Mouse (Mus musculus) neural tube, embryonic 13.5 days (tissue): ENCODE results near the gene Anln. TPM values are rescaled to one million over a fixed set of nuclear protein-coding genes. Genes with fewer than 3 reads are reported as not detected.

Experiments
- ATAC-seq: fragments of 200-750 bp; cut with Nextera tagmentation; 2 replicates; pipeline ENCODE4 v1.8.0; 2017; ENCODE audit warnings: low read depth, mild to moderate bottlenecking, moderate TSS enrichment, moderate library complexity
- H3K27ac ChIP-seq: fragments of 300-500 bp; sonication (generic); replicated peaks from 2 replicates; pipeline ENCODE4 v1.5.1; 2015; ENCODE audit warnings: moderate library complexity, mild to moderate bottlenecking, inconsistent platforms
- H3K27me3 ChIP-seq: fragments of 300-500 bp; sonication (generic); 2 replicates; pipeline ENCODE4 v1.6.1; 2015; ENCODE audit warnings: mild to moderate bottlenecking, inconsistent platforms
- H3K36me3 ChIP-seq: fragments of 300-500 bp; sonication (generic); 2 replicates; pipeline ENCODE4 v1.6.1; 2015; ENCODE audit warnings: mild to moderate bottlenecking, inconsistent platforms
- H3K4me1 ChIP-seq: fragments of 300-500 bp; sonication (generic); replicated peaks from 2 replicates; pipeline ENCODE4 v1.6.1; 2015; ENCODE audit warnings: inconsistent platforms
- H3K4me2 ChIP-seq: fragments of 300-500 bp; sonication (generic); 2 replicates; pipeline ENCODE4 v1.6.1; 2015; ENCODE audit warnings: inconsistent platforms, mild to moderate bottlenecking, moderate library complexity
- H3K4me3 ChIP-seq: fragments of 300-500 bp; sonication (generic); 2 replicates; pipeline ENCODE4 v1.5.1; 2015; ENCODE audit warnings: mild to moderate bottlenecking, inconsistent platforms
- H3K9ac ChIP-seq: fragments of 300-500 bp; sonication (generic); 2 replicates; pipeline ENCODE4 v1.6.1; 2015; ENCODE audit warnings: moderate library complexity, mild to moderate bottlenecking, inconsistent platforms
- H3K9me3 ChIP-seq: fragments of 300-500 bp; sonication (generic); 2 replicates; pipeline ENCODE4 v1.6.1; 2016; ENCODE audit warnings: inconsistent platforms
- WGBS: fragments of 180-500 bp; shearing (Covaris S2); methylation state at CpG from one replicate; pipeline ENCODE4 v1.1.7; 2015; 5-methylcytosine and 5-hydroxymethylcytosine counted together
- polyA plus RNA-seq: library from polyadenylated mRNA; unstranded; fragments of >200 nt; fragmentation: Nextera tagmentation; extraction: Ambion mirVana; gene quantifications from 2 replicates; pipeline ENCODE4 v1.2.1, GENCODE M21; 2015

The Anln gene
- polyA plus RNA-seq, 1 experiment from 2014 or later, result 8.1 TPM

- H3K27me3 ChIP-seq, result no peaks in the 10 kb centered on the region
- H3K36me3 ChIP-seq, result no peaks in the 10 kb centered on the region
- peaks cover 19% of the 10 kb centered on the region for H3K4me1 ChIP-seq
- no peaks in the 10 kb centered on the region for H3K9me3 ChIP-seq
- no peak overlapping the region for H3K4me2 ChIP-seq
- whole genome bisulfite sequencing, result 91% methylated on average over 5 of the region's 5 CpGs
- no peak for ATAC-seq
- no peak overlapping the region for H3K9ac ChIP-seq
- H3K4me3 ChIP-seq, result no peak overlapping the region
- H3K27ac ChIP-seq, result no peak overlapping the region
These were observed 1.4 kb upstream of the Anln start for GRCm38 (mm10) chr9:22390390-22390789.

- H3K36me3 ChIP-seq, result no peaks in the 10 kb centered on the region
- peak overlapping the region; percentile 86 for H3K9ac ChIP-seq
- peak overlapping the region; percentile 77 for H3K4me3 ChIP-seq
- H3K27me3 ChIP-seq, result no peaks in the 10 kb centered on the region
- peak overlapping the region; percentile 97 for H3K4me2 ChIP-seq
- ATAC-seq, result no peak
- 77% methylated on average over 6 of the region's 6 CpGs for WGBS
- H3K9me3 ChIP-seq, result no peaks in the 10 kb centered on the region
- H3K4me1 ChIP-seq, result peaks cover 19% of the 10 kb centered on the region
- no peak overlapping the region; the same call in 1 of the 2 replicates for H3K27ac ChIP-seq
These were observed 803 bp upstream of the Anln start for GRCm38 (mm10) chr9:22389736-22390245.

- Histone ChIP-seq H3K27ac (peak overlapping the region; percentile 81), H3K4me1 (peaks cover 19% of the 10 kb centered on the region), H3K4me3 (peak overlapping the region; percentile 77), H3K9me3 (no peaks in the 10 kb centered on the region), H3K9ac (peak overlapping the region; percentile 86), H3K27me3 (no peaks in the 10 kb centered on the region), H3K4me2 (peak overlapping the region; percentile 97), H3K36me3 (no peaks in the 10 kb centered on the region)
- peak; percentile 80 for ATAC-seq
- under 1% methylated on average over 41 of the region's 41 CpGs for WGBS
These were observed 497 bp downstream of the Anln start for GRCm38 (mm10) chr9:22388401-22388980.

- Histone ChIP-seq H3K36me3 (no peaks in the 10 kb centered on the region), H3K4me3 (peak overlapping the region; percentile 77), H3K4me2 (peak overlapping the region; percentile 97), H3K4me1 (peaks cover 19% of the 10 kb centered on the region), H3K27ac (peak overlapping the region; percentile 81; the same call in 1 of the 2 replicates), H3K9me3 (no peaks in the 10 kb centered on the region), H3K27me3 (no peaks in the 10 kb centered on the region), H3K9ac (peak overlapping the region; percentile 86)
- ATAC-seq, result no peak
- 18% methylated on average over 6 of the region's 6 CpGs for WGBS
These were observed 1.1 kb downstream of the Anln start for GRCm38 (mm10) chr9:22387901-22388300.

- no peak overlapping the region for H3K27ac ChIP-seq
- no peak for ATAC-seq
These were observed 3.1 kb downstream of the Anln start for GRCm38 (mm10) chr9:22385890-22386289.

GRCm38 (mm10) chr9:22376086-22376485, 12.9 kb downstream of the Anln start:
- no peak for ATAC-seq

More at GRCm38 (mm10) chr9:22385890-22386289, 3.1 kb downstream of the Anln start:
- Histone ChIP-seq H3K4me3 (no peak overlapping the region), H3K9ac (no peak overlapping the region), H3K36me3 (no peaks in the 10 kb centered on the region), H3K27me3 (no peaks in the 10 kb centered on the region), H3K4me2 (no peak overlapping the region), H3K4me1 (peaks cover 19% of the 10 kb centered on the region), H3K9me3 (no peaks in the 10 kb centered on the region)
- 73% methylated on average over 2 of the region's 2 CpGs for WGBS

GRCm38 (mm10) chr9:22372760-22373159, 16.2 kb downstream of the Anln start:
- H3K9ac ChIP-seq, result no peak overlapping the region
- WGBS, result 97% methylated on average over 4 of the region's 4 CpGs

More at GRCm38 (mm10) chr9:22376086-22376485, 12.9 kb downstream of the Anln start:
- 78% methylated on average over 5 of the region's 5 CpGs for WGBS
- Histone ChIP-seq H3K27me3 (no peaks in the 10 kb centered on the region), H3K36me3 (peaks cover 31% of the 10 kb centered on the region), H3K9ac (no peak overlapping the region), H3K4me2 (no peak overlapping the region), H3K4me3 (no peak overlapping the region), H3K9me3 (no peaks in the 10 kb centered on the region), H3K4me1 (no peaks in the 10 kb centered on the region), H3K27ac (no peak overlapping the region)

GRCm38 (mm10) chr9:22368030-22368429, 21.0 kb downstream of the Anln start:
- Histone ChIP-seq H3K4me1 (no peaks in the 10 kb centered on the region), H3K27me3 (no peaks in the 10 kb centered on the region), H3K4me3 (no peak overlapping the region), H3K4me2 (no peak overlapping the region), H3K36me3 (peaks cover 19% of the 10 kb centered on the region), H3K9me3 (no peaks in the 10 kb centered on the region), H3K27ac (no peak overlapping the region), H3K9ac (no peak overlapping the region)
- 76% methylated on average over 5 of the region's 6 CpGs for WGBS
- ATAC-seq, result peak; percentile 56

More at GRCm38 (mm10) chr9:22372760-22373159, 16.2 kb downstream of the Anln start:
- Histone ChIP-seq H3K27ac (no peak overlapping the region), H3K9me3 (no peaks in the 10 kb centered on the region), H3K36me3 (peaks cover 28% of the 10 kb centered on the region; the same call in 1 of the 2 replicates), H3K4me3 (no peak overlapping the region), H3K4me1 (no peaks in the 10 kb centered on the region), H3K4me2 (no peak overlapping the region), H3K27me3 (no peaks in the 10 kb centered on the region)
- ATAC-seq, result no peak

GRCm38 (mm10) chr9:22366621-22367020, 22.4 kb downstream of the Anln start:
- no peak overlapping the region for H3K4me2 ChIP-seq
- H3K9ac ChIP-seq, result no peak overlapping the region
- no peak for ATAC-seq
- H3K9me3 ChIP-seq, result no peaks in the 10 kb centered on the region
- H3K27ac ChIP-seq, result no peak overlapping the region
- H3K27me3 ChIP-seq, result no peaks in the 10 kb centered on the region
- H3K4me1 ChIP-seq, result no peaks in the 10 kb centered on the region
- WGBS, result 93% methylated on average over 10 of the region's 10 CpGs
- H3K4me3 ChIP-seq, result no peak overlapping the region
- peaks cover 14% of the 10 kb centered on the region for H3K36me3 ChIP-seq

GRCm38 (mm10) chr9:22366221-22366620, 22.8 kb downstream of the Anln start:
- ATAC-seq, result no peak
- WGBS, result 96% methylated on average over 2 of the region's 2 CpGs

GRCm38 (mm10) chr9:22360916-22361315, 28.1 kb downstream of the Anln start:
- no peak overlapping the region for H3K4me3 ChIP-seq
- no peaks in the 10 kb centered on the region for H3K9me3 ChIP-seq
- no peaks in the 10 kb centered on the region for H3K27me3 ChIP-seq
- no peak overlapping the region for H3K4me2 ChIP-seq
- 94% methylated on average over 6 of the region's 6 CpGs for WGBS
- H3K4me1 ChIP-seq, result no peaks in the 10 kb centered on the region
- no peak overlapping the region for H3K9ac ChIP-seq
- no peak overlapping the region for H3K27ac ChIP-seq
- peaks cover 37% of the 10 kb centered on the region for H3K36me3 ChIP-seq
- ATAC-seq, result no peak

More at GRCm38 (mm10) chr9:22366221-22366620, 22.8 kb downstream of the Anln start:
- Histone ChIP-seq H3K9ac (no peak overlapping the region), H3K4me3 (no peak overlapping the region), H3K4me2 (no peak overlapping the region), H3K27ac (no peak overlapping the region), H3K36me3 (peaks cover 11% of the 10 kb centered on the region), H3K9me3 (no peaks in the 10 kb centered on the region), H3K27me3 (no peaks in the 10 kb centered on the region), H3K4me1 (no peaks in the 10 kb centered on the region)

GRCm38 (mm10) chr9:22355919-22356318, 33.1 kb downstream of the Anln start:
- Histone ChIP-seq H3K4me2 (no peak overlapping the region), H3K27ac (no peak overlapping the region), H3K4me1 (no peaks in the 10 kb centered on the region), H3K36me3 (peaks cover 42% of the 10 kb centered on the region), H3K9me3 (no peaks in the 10 kb centered on the region), H3K27me3 (no peaks in the 10 kb centered on the region), H3K9ac (no peak overlapping the region), H3K4me3 (no peak overlapping the region)
- no peak for ATAC-seq
- 76% methylated on average over 3 of the region's 3 CpGs for WGBS

- Histone ChIP-seq H3K27me3 (no peaks in the 10 kb centered on the region), H3K4me1 (no peaks in the 10 kb centered on the region), H3K4me3 (no peak overlapping the region), H3K9ac (no peak overlapping the region), H3K36me3 (peaks cover 24% of the 10 kb centered on the region), H3K9me3 (no peaks in the 10 kb centered on the region), H3K27ac (no peak overlapping the region), H3K4me2 (no peak overlapping the region)
- ATAC-seq, result no peak
- WGBS, result 77% methylated on average over 5 of the region's 5 CpGs
These were observed 35.1 kb downstream of the Anln start for GRCm38 (mm10) chr9:22353901-22354300.
